Mouse (Mus musculus): Measurements from ENCODE around the gene Ilf3. TPM values are rescaled to one million over a fixed set of nuclear protein-coding genes. Genes with fewer than 3 reads are reported as not detected.
"Not testable (repeated sequence)": the region's sequence is repeated elsewhere in the genome, so short reads cannot be mapped to it uniquely, and the experiment has no call there.

Gene Ilf3
- total RNA-seq (2021) (10 to 100 TPM; 51.0 to 60.1 TPM), polyA plus RNA-seq (2012; rRNA removed) (38.9 and 39.1 TPM in 2 replicates)
- long read RNA-seq, partial matches to known transcripts, result 8 of 11 reads
- long read RNA-seq, other reads (novel, unspliced or antisense), result 3 of 11 reads

- DNase-seq, result peak; percentile 100
These were observed at the start of gene Ilf3 for GRCm38 (mm10) chr9:21367357-21368111. Gene Ilf3 (plus strand): TSS chr9:21367871.

GRCm38 (mm10) chr9:21318792-21319191 lies 48.9 kb upstream of the Ilf3 start:
- DNase-seq, result no peak

GRCm38 (mm10) chr9:21319503-21319902 lies 48.2 kb upstream of the Ilf3 start:
- no peak for DNase-seq

- DNase-seq, result no peak
These were observed 47.4 kb upstream of the Ilf3 start for GRCm38 (mm10) chr9:21320280-21320618.

- peak; percentile 94 for DNase-seq
These were observed 46.8 kb upstream of the Ilf3 start, which contains the start of gene Slc44a2 for GRCm38 (mm10) chr9:21320619-21321512. Gene Slc44a2 (plus strand): TSS chr9:21320698.

GRCm38 (mm10) chr9:21321513-21321835 lies 46.2 kb upstream of the Ilf3 start:
- peak; percentile 43 for DNase-seq

- no peak for DNase-seq
These were observed 45.3 kb upstream of the Ilf3 start for GRCm38 (mm10) chr9:21322211-21322916.

- not testable (repeated sequence) for DNase-seq
These were observed 44.8 kb upstream of the Ilf3 start for GRCm38 (mm10) chr9:21322917-21323297.

GRCm38 (mm10) chr9:21324269-21324668 lies 43.4 kb upstream of the Ilf3 start:
- DNase-seq, result peak; percentile 35

GRCm38 (mm10) chr9:21327569-21327968 lies 40.1 kb upstream of the Ilf3 start:
- no peak for DNase-seq

GRCm38 (mm10) chr9:21328041-21328440 lies 39.6 kb upstream of the Ilf3 start:
- DNase-seq, result no peak

GRCm38 (mm10) chr9:21329041-21329440 lies 38.6 kb upstream of the Ilf3 start:
- DNase-seq, result peak; percentile 35

GRCm38 (mm10) chr9:21329699-21330289 lies 37.9 kb upstream of the Ilf3 start:
- DNase-seq, result peak; percentile 47

- DNase-seq, result no peak
These were observed 36.1 kb upstream of the Ilf3 start for GRCm38 (mm10) chr9:21331365-21332140.

- no peak for DNase-seq
These were observed 35.3 kb upstream of the Ilf3 start for GRCm38 (mm10) chr9:21332161-21333061.

GRCm38 (mm10) chr9:21333523-21333922 lies 34.1 kb upstream of the Ilf3 start:
- no peak for DNase-seq

- no peak for DNase-seq
These were observed 32.9 kb upstream of the Ilf3 start for GRCm38 (mm10) chr9:21334747-21335146.

- no peak for DNase-seq
These were observed 32.3 kb upstream of the Ilf3 start for GRCm38 (mm10) chr9:21335391-21335790.

GRCm38 (mm10) chr9:21336491-21336890 lies 31.2 kb upstream of the Ilf3 start:
- DNase-seq, result no peak

- DNase-seq, result no peak
These were observed 30.0 kb upstream of the Ilf3 start for GRCm38 (mm10) chr9:21337652-21338051.
